Mouse (Mus musculus) MEL (cell line): ENCODE measurements at regions not wholly inside any gene's neighbourhood (a gene's known extent, or its start where the extent isn't known, plus 50 kb on each side); places are given as distances from the start of the nearest gene placed in this dataset.

Source experiments
- CTCF ChIP-seq, 3 experiments: IDR thresholded peaks in 2 of 3; conservative IDR thresholded peaks in 1 of 3; 2 replicates each; pipeline ENCODE4 v1.5.1; 2011 to 2012; ENCODE audit warnings: low read length in 3 of 3, low read depth in 2 of 3, mild to moderate bottlenecking in 2 of 3, improper control_type of control experiment in 1 of 3, inconsistent platforms in 1 of 3, mixed read lengths in 1 of 3, moderate library complexity in 1 of 3; ENCODE audit not compliant: control insufficient read depth in 1 of 3, insufficient read depth in 1 of 3, poor library complexity in 1 of 3, severe bottlenecking in 1 of 3
- EP300 ChIP-seq, 2 experiments: IDR thresholded peaks; 2 replicates each; pipeline ENCODE4 v1.6.1; 2011; ENCODE audit warnings: improper control_type of control experiment in 2 of 2, low read length in 2 of 2, low read depth in 1 of 2, mild to moderate bottlenecking in 1 of 2

DNA sequence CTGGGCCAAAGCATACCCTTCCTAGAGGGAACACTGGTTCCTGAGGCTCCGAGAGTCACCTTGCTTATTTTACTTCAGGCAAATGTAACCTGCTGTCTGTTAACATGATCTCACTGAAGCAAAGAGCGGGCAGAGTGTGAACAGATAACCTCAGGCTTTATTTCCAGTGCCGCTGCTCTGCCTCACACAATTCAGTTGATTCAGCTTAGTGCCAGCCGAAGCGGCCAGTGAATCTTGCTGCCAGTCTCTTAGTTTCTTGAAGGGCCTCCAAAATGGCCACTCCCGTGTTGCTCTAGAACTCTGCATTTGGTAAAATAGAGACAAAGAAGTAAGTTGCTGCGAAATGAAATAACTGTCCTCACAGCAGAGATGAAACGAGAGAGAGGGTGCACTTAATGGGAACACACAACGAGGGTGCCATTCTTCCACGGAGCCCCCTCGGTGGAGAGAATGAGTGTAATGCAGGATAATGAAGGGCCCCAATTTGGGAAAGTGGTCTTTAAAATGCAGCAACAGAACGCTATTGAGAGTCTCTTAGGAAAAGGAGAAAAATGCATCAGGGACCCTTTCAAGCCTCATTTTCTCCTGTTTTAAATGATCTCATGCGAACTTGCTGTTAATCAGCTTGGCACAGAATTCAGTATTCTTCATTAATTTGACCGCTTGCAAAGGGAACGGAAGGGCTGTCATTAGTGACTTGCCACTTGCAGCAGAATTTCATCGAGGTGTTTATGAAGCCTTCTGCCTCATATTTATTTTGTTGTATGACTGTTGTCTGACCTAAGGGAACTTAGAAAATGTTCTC lies 81.2 kb upstream of the Mmadhc start:
- TF ChIP-seq CTCF (IDR thresholded peaks at IDR 0.05 in 2 of 3, conservative IDR thresholded peaks at IDR 0.05 in 1 of 3; ENCODE audit: control insufficient read depth in 1 of 3, insufficient read depth in 1 of 3, low read depth in 2 of 3, low read length in 3 of 3, poor library complexity in 1 of 3, severe bottlenecking in 1 of 3) (no peak), EP300 (IDR thresholded peaks at IDR 0.05; ENCODE audit: low read depth in 1 of 2, low read length in 2 of 2) (no peak)
